Mouse (Mus musculus): ENCODE results near the gene Opn1sw.

DNA sequence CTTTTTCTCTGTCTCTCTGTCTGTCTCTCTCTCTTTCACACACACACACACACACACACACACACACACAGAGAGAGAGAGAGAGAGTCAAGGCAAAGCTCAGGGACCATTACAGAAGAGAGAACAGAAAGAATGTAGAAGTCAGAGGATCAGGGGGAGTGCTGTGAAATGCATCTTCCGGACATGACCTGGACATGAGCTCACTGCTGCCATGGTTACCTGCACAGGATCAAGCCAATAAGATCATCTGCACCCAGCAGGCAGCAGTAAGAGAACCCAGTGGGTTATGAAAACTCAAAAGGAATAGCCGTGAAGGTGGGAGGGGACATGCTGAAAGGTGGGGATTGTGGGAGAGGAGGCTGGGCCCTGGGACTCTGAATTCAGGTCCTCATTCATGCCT is 5.8 kb downstream of the Opn1sw start:
- TF ChIP-seq POLR2A (IDR thresholded peaks at IDR 0.05; ENCODE audit: low read depth, low read length): no peak
- no peak for TF ChIP-seq CTCF (IDR thresholded peaks at IDR 0.05; ENCODE audit: extremely low read depth, insufficient read length, insufficient replicate concordance, low read depth, low read length)
